Mouse (Mus musculus): Measurements from ENCODE around the gene Stfa2l1. TPM values are rescaled to one million over a fixed set of nuclear protein-coding genes. Genes with fewer than 3 reads are reported as not detected.
"Not testable (repeated sequence)": the region's sequence is repeated elsewhere in the genome, so short reads cannot be mapped to it uniquely, and the experiment has no call there.

The Stfa2l1 gene
- not detected for total RNA-seq (2021)
- long read RNA-seq, experiment 1: 0 reads
- long read RNA-seq, experiment 2, partial matches to known transcripts: 0 of 1 reads
- long read RNA-seq, experiment 2, other reads (novel, unspliced or antisense): 1 of 1 reads

DNA sequence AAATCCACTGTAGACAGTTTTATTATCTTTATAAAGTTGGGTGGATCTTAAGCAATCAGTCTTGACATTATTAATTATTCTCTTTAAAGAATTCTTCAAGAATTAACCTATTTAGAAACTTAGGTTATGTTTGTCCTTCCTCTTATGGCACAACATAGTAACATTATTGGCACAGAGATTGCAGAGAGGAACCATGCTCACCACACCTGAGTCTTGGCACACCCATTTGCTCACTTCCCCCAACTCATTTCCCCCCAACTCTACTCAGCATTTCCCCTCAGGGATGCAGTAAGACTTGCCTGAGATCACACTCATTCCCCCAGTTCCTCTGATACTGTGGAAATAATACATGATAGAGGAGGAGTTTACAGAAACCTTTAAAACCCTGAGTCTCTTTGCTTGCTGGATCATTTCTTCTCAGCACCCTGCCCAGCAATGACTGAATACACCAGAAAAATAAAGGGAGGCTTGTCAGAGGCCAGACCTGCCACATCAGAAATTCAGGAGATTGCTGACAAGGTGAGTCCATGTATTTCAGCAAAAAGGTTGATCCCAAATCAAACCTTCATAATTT is at the start of gene Stfa2l1:
TSS of gene Stfa2l1 (plus strand) at position 410 of the 574 bp plus-strand sequence.
- intact Hi-C loops (cut with DNase I): no loop called here
- no peak for DNase-seq

DNA sequence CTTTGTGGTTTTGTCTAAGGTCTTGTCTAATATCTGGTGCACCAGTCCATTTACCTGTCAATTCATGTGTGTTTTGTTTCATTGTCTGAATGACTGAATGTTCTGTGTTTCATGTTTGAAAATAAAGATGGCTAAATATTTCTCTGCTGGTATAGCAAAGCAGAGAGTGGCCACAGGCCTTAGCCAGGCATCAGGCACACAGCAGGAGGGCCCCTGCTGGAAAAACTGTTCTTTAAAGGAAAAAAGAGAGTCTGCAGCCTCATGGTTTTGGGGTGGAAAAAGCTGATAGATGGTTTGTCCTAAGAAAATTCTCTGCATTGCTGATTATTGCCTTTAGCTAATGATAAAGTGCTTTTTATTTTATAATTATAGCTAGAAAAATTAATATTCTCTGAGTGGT is 45.1 kb upstream of the Stfa2l1 start:
- intact Hi-C loops (cut with DNase I); DNase-seq: not testable (repeated sequence)

DNA sequence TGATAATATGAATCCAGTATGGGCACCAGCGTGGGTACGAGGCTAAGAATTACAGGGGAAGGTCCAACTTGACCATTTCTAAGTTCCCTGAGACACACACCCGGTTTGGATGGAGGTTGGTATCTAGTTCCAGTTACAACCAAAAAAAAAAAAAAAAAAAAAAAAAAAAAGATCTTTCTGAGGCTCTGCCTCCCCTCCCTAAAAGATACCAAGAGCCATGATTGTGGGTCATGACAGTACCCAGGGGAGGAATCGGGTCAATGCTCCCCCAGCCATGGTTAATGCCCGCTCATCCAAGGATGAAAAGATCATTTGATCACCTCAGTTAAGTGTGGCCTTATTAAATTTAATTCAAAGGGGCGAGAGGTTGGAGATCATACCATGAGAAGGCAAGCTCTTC is 40.9 kb upstream of the Stfa2l1 start:
- DNase-seq; intact Hi-C loops (cut with DNase I): not testable (repeated sequence)

DNA sequence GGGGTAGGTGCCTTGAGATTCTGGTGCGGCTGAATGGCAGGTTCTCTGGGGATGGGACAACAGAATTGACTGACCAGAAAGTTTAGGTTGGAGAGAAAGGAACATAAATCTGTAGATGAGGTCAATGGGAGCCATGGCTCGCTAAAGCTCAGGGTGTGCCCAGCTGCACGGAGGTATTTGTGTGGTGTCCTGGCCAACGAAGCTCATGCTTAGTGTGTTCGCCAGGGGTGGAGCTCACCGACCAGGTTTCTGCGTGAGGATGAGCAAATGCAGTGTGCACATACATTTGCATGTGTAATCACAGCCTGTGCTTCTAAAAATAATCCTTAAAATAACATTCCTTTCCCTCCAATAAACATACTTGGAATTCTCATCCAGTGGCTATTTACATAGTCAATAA is 28.5 kb upstream of the Stfa2l1 start:
- DNase-seq: no peak
- intact Hi-C loops (cut with DNase I): no loop called here

DNA sequence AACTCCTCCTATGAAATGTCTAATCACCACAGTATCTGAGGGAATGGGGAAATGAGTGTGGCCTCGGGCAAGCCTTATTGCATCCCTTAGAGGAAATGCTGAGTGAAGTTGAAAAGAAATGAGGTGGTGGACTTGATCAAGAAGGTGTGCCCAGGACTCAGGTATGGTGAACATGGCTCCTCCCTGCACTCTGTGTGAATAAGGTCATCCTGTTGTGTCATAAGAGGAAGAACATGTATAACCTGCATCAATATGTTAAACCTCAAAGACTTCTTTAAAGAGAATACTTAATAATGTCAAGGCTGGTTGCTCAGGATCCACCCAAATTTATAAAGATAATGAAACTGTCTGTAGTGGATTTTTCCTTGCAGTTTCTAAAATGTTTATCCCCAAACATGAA is 25.5 kb upstream of the Stfa2l1 start, which contains the start of gene Csta1:
TSS of gene Csta1 (minus strand) at position 101 of the 400 bp plus-strand sequence.
- intact Hi-C loops (cut with DNase I): no loop called here
- no peak for DNase-seq

DNA sequence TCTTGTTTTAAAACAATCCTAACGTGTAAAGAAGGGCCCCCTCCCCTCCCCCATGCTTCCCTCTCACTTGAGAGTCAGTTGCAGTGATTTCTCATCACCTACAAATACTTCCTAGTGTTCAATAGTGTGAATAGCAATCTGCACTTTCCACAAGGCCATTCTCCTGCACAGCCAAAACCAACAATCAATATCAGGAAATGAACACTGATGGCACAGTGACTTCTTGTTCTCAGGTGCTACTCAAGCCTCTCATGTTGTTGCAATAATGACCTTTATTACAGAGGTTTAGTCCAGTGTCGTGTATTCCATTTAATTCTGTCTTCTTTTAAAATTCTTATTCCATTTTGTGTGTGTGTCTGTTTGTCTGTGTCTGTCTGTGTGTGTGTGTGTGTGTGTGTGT is 18.4 kb upstream of the Stfa2l1 start:
- DNase-seq: no peak
- intact Hi-C loops (cut with DNase I): no loop called here

DNA sequence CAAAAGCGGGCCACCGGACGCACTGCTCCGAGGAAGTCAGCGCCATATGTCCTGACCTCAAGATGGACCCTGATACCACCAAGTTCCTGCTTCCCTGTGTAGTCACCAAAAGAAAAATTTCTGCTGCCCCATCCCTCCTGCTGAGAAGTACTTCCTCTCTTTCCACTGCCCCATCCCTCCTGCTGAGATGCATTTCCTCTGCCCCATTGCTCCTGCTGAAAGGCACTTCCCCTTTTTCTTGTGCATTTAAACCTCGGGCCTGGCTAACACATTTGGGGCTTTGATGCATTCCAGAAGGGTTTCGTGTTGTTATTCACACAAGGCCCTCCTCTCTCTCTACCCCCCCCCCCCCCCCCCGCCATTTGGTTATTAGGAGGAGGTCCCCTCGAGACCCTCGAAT is 11.2 kb downstream of the Stfa2l1 start:
- intact Hi-C loops (cut with DNase I); DNase-seq: not testable (repeated sequence)

DNA sequence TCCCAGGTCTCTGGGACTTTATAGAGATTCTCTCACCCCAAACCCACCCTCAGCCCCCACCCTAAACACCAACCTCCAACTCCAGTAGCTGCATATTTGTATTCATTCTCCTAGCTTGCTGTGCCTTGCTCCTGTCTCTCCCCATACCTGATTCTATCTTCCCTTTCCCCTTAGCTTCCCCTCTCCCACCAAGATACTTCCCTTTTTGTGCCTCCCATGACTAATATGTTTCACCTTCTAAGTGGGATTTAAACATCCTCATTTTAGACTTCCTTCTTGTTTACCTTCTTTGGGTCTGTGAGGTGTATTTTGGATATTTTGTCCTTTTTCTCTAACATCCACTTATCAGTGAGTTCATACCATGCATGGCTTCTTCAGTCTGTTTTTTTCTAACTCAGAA is 19.5 kb downstream of the Stfa2l1 start:
- intact Hi-C loops (cut with DNase I): no loop called here

DNA sequence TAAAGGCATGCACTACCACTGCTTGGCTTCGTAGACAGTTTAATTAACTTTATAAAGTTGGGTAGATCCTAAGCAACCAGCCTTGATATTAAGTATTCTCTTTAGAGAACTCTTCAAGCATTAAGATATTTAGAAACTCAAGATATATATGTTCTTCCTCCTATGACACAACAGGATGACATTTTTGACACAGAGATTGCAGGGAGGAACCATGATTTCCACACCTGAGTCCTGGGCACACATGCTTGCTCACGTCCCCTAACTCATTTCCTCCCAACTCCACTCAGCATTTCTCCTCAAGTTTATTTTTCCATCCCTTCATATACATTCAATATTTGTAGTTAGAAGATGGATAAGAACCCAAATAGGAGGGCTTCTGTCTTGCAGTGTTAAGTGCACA is 23.3 kb downstream of the Stfa2l1 start:
- DNase-seq: no peak
- intact Hi-C loops (cut with DNase I): no loop called here

More for the DNA sequence above, 19.5 kb downstream of the Stfa2l1 start:
- DNase-seq: no peak

DNA sequence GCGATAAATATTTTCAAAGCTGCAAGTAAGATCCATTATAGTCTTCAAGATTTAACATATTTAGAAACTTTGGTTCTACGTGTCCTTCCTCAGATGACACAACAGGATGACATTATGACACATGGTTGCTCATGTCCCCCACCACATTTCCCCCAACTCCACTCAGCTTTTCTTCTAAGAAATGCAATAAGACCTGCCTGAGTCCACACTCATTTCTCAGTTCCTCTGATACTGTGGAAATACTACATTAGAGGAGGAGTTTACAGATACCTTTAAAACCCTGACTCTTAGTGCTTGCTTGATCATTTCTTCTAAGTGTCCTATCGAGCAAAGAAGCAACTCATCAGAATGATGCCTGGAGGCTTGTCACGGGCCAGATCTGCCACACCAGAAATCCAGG is 27.3 kb downstream of the Stfa2l1 start, which contains the start of gene Gm5483:
TSS of gene Gm5483 (plus strand) at position 301 of the 400 bp plus-strand sequence.
- intact Hi-C loops (cut with DNase I); DNase-seq: not testable (repeated sequence)

DNA sequence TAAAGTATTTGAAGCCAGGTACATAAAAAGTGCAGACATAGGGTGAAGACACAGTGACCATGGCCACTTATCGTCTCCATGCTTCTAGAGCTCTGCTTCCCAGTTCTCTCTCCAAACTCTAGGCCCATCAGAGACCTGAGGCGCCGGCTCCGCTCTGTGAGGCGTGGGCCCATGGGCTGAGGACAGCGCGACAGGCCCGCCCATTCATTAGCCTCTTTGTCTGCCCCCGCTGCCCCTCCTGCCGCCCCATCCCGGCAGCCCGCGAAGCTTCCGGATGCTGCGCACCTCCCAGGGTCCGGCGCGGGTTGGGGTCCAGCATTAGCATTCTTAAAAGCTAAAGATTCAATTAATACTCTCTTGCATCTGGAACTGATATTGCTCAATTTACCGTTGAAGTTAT is 42.6 kb downstream of the Stfa2l1 start:
- intact Hi-C loops (cut with DNase I): no loop called here
- no peak for DNase-seq

DNA sequence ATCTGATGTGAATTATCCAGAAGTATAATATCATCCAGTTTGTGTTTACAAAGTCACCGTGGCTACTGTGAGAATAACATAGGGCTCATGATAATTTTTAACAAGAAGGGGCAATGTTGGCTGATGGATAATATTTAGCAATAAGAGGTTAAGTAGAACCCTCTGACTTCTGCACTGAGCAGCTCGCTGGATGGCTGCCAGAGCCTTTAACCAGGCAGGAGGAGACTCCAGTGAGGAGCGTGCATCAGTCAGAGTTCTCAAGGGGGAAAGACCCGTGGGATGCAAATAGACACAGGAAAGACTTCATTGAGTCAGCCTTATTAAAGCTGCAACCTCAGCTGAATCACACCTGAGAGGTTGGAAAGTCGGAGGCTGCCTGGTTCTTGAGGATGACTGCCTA is 47.2 kb downstream of the Stfa2l1 start:
- intact Hi-C loops (cut with DNase I): no loop called here
- no peak for DNase-seq

DNA sequence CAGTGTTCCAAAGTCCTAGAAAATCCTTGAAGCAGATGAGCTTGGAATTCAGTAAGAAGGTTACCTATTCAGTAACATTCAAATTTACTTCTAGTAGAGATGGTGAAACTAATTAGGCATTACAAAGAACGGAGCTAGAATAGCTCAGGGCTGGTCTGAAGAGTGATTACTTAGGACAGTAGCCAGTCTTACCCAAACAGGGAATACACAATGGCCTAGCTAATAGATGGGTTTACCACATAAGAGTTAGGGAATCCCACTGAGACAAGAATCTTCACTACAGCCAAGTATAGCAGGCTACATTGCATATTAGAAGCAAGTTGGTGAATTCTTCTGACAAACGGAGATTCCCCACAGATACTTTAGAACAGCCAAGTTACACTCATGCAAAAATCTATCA is 49.1 kb downstream of the Stfa2l1 start:
- intact Hi-C loops (cut with DNase I); DNase-seq: not testable (repeated sequence)

DNA sequence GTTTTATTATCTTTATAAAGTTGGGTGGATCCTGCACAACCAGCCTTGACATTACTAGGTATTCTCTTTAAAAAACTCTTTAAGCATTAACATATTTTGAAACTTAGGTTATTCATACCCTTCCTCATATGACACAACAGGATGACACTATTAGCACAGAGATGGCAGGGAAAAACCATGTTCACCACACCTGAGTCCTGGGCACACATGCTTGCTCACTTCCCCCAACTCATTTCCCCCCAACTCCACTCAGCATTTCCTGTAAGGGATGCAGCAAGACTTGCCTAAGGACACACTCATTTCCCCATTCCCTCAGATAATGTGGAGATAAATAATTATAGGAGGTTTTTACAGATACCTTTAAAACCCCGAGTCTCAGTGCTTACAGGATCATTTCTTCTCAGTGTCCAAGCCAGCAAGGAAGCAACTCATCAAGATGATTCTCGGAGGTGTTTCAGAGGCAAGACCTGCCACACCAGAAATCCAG is 53.4 kb downstream of the Stfa2l1 start, which contains the start of gene Gm5416:
TSS of gene Gm5416 (plus strand) at position 437 of the 487 bp plus-strand sequence.
- intact Hi-C loops (cut with DNase I): no loop called here
- DNase-seq: no peak

Other genes starting within 250 kb of the Stfa2l1 start
- gene Parp9, start 218.3 kb upstream of the Stfa2l1 start, total RNA-seq (2021): 1 to 10 TPM; 4.3 to 4.7 TPM
- gene Dtx3l, start 217.7 kb upstream of the Stfa2l1 start, total RNA-seq (2021): 1 to 10 TPM; 3.6 to 4.6 TPM
- 100 to 1,000 TPM; 156 to 177 TPM for gene Kpna1, start 178.1 kb upstream of the Stfa2l1 start, total RNA-seq (2021)
- 1 to 10 TPM; 1.2 to 1.8 TPM for gene Wdr5b, start 115.6 kb upstream of the Stfa2l1 start, total RNA-seq (2021)
- gene Fam162a, start 85.2 kb upstream of the Stfa2l1 start, total RNA-seq (2021): 100 to 1,000 TPM; 108 to 113 TPM
- 10 to 100 TPM; 25.5 to 28.4 TPM for gene Ccdc58, start 85.1 kb upstream of the Stfa2l1 start, total RNA-seq (2021)
- not detected for gene Csta1, start 25.6 kb upstream of the Stfa2l1 start, total RNA-seq (2021)
- not detected for gene Gm5483, start 27.4 kb downstream of the Stfa2l1 start, total RNA-seq (2021)
- not detected for gene Gm5416, start 53.6 kb downstream of the Stfa2l1 start, total RNA-seq (2021)
- gene 2010005H15Rik, start 64.7 kb downstream of the Stfa2l1 start, total RNA-seq (2021): not detected
- not detected for gene Stfa1, start 120.1 kb downstream of the Stfa2l1 start, total RNA-seq (2021)
- gene BC117090, start 177.5 kb downstream of the Stfa2l1 start, total RNA-seq (2021): not detected
- not detected for gene BC100530, start 210.9 kb downstream of the Stfa2l1 start, total RNA-seq (2021)